ENCODE assay signal across 14 mouse cellular contexts in the genomic region with DNA sequence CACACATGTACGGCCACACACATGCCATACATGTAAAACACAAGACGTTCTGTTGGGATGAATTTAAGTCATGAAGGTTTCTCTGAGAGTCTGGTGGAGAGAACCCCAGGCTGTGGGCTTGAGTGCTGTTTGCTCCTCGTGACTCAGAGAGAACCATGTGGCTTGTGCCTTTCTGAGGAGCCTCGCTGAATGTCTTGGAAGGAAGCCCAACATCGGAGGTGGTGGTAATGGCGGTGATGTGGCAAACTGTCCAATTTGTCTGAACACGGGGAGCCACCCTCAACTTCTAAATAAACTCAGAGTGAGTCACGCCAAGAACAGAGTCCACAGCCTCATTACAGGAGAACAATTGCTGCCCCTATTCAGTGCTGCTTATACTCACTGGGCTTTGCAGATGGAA.
DNase-seq lines count a peak whose midpoint lies in the region.
"Had no signal": no experiment of that assay in that cellular context is flagged by ENCODE, and none has a peak within 500 bp of the region (broad histone marks: within the 10 kb centered on the region; RNA-seq: fewer than 3 reads in every experiment).

No protein-coding gene starts in this region.

- DNase-seq in left cerebral cortex, adult 11 months (ENCODE audit: low spot score): peak; percentile 67
- no peak for DNase-seq in left cerebral cortex, postnatal 4 days
- DNase-seq in frontal cortex, postnatal 14 days (ENCODE audit: low spot score in 2 of 2): peak; percentile 32 to 61
- DNase-seq in left cerebral cortex, adult 8-10 months (ENCODE audit: low spot score in 2 of 2): peak; percentile 21 to 91
- no peak for DNase-seq in kidney, postnatal 10 days
- DNase-seq in retina, embryonic 14.5 days (ENCODE audit: low spot score): no peak
- no peak for DNase-seq in B cell, adult 2 months
- DNase-seq in adrenal gland, adult 2 months: no peak
- DNase-seq: adrenal gland, postnatal 14 days; gastrocnemius, postnatal 36 days; kidney, postnatal 36 days; midbrain, embryonic 14.5 days; spleen, adult 18-20 months; thymus, adult 18-20 months had no signal

- intact Hi-C loops in left cerebral cortex, postnatal 4 days (cut with DNase I): no loop called here

Comparison
In these comparisons a context has a peak if more than half of its experiments do, and no peak if none do; other contexts are left out.
1. DNase-seq: peak in left cerebral cortex, adult 11 months (single experiment), frontal cortex, postnatal 14 days (2 of 2) and left cerebral cortex, adult 8-10 months (2 of 2); none in left cerebral cortex, postnatal 4 days (single experiment), kidney, postnatal 10 days (single experiment), retina, embryonic 14.5 days (single experiment), B cell, adult 2 months (0 of 2) and adrenal gland, adult 2 months (single experiment).